ENCODE assay signal across 9 mouse cellular contexts in genomic region chr12:76177864-76178518, GRCm38 (mm10). TPM values are rescaled to one million over a fixed set of nuclear protein-coding genes. Genes with fewer than 3 reads are reported as not detected.
DNase-seq lines count a peak whose midpoint lies in the region; ATAC-seq and TF ChIP-seq lines count a peak whose summit lies in the region.
"Had no signal": no experiment of that assay in that cellular context is flagged by ENCODE, and none has a peak within 500 bp of the region (broad histone marks: within the 10 kb centered on the region; RNA-seq: fewer than 3 reads in every experiment).

No protein-coding gene starts in this region.

- H3K36me3 ChIP-seq in heart, adult 2 months (ENCODE audit: control insufficient read depth, insufficient read depth, low read length): no peaks in the 10 kb centered on the region
- no peaks in the 10 kb centered on the region for H3K36me3 ChIP-seq in kidney, adult 2 months (ENCODE audit: control insufficient read depth, insufficient read depth, low read length)
- H3K36me3 ChIP-seq in liver, embryonic 12.5 days: no peaks in the 10 kb centered on the region
- no peaks in the 10 kb centered on the region for H3K36me3 ChIP-seq in myocyte (ENCODE audit: control insufficient read depth, insufficient read depth)
- H3K36me3 ChIP-seq in stomach, embryonic 15.5 days: no peaks in the 10 kb centered on the region

- peak overlapping the region; percentile 39 for H3K4me3 ChIP-seq in heart, adult 2 months
- H3K4me3 ChIP-seq in kidney, adult 2 months (ENCODE audit: insufficient read depth, low read depth, low read length): no peak overlapping the region
- H3K4me3 ChIP-seq in liver, embryonic 12.5 days: peak overlapping the region; percentile 43; the same call in 1 of the 2 replicates
- peak overlapping the region; percentile 7 for H3K4me3 ChIP-seq in myocyte
- H3K4me3 ChIP-seq in stomach, embryonic 15.5 days (replicated peaks): peak overlapping the region; percentile 44
- H3K4me3 ChIP-seq: erythroblast, embryonic 14.5 days had no signal

- peak overlapping the region; percentile 67 for H3K4me2 ChIP-seq in liver, embryonic 12.5 days
- H3K4me2 ChIP-seq in myocyte (ENCODE audit: low read depth): peak overlapping the region; percentile 97
- H3K4me2 ChIP-seq in stomach, embryonic 15.5 days: peak overlapping the region; percentile 96

- H3K79me2 ChIP-seq in heart, adult 2 months (replicated peaks; ENCODE audit: control insufficient read depth, insufficient read depth, low read length): no peaks in the 10 kb centered on the region
- no peaks in the 10 kb centered on the region for H3K79me2 ChIP-seq in myocyte (ENCODE audit: control insufficient read depth, insufficient read depth)

- DNase-seq in 3T3-L1 (ENCODE audit: low read depth, low spot score) (peak; percentile 87), ZHBTc4 (ENCODE audit: low read depth, low spot score) (peak; percentile 91)
- peak; percentile 87 for DNase-seq in embryo, embryonic 10 days (ENCODE audit: low spot score)
- DNase-seq in heart, adult 2 months: peak; percentile 52 to 74
- peak; percentile 70 for DNase-seq in kidney, adult 2 months

- H3K4me1 ChIP-seq in heart, adult 2 months (ENCODE audit: control insufficient read depth, insufficient read depth, low read length): no peaks in the 10 kb centered on the region
- no peaks in the 10 kb centered on the region for H3K4me1 ChIP-seq in kidney, adult 2 months (ENCODE audit: control insufficient read depth, insufficient read depth, low read length)
- H3K4me1 ChIP-seq in liver, embryonic 12.5 days: peaks cover 8% of the 10 kb centered on the region
- peaks cover 8% of the 10 kb centered on the region; the same call in 1 of the 2 replicates for H3K4me1 ChIP-seq in stomach, embryonic 15.5 days

- H3K27me3 ChIP-seq in heart, adult 2 months (ENCODE audit: control insufficient read depth, insufficient read depth, low read length): no peaks in the 10 kb centered on the region
- peaks cover 2% of the 10 kb centered on the region; the same call in 1 of the 2 replicates for H3K27me3 ChIP-seq in kidney, adult 2 months (replicated peaks; ENCODE audit: control insufficient read depth, insufficient read depth, low read length)
- H3K27me3 ChIP-seq in liver, embryonic 12.5 days (replicated peaks): peaks cover 48% of the 10 kb centered on the region
- H3K27me3 ChIP-seq in myocyte (ENCODE audit: control insufficient read depth, insufficient read depth, insufficient read length): no peaks in the 10 kb centered on the region
- H3K27me3 ChIP-seq in stomach, embryonic 15.5 days (replicated peaks): no peaks in the 10 kb centered on the region; the same call in 1 of the 2 replicates

- TF ChIP-seq EP300 in heart, adult 2 months (IDR thresholded peaks at IDR 0.05; ENCODE audit: insufficient read depth, low read depth, low read length): no peak

- H3ac ChIP-seq in myocyte (ENCODE audit: control insufficient read depth, insufficient read length): no peak overlapping the region

- TF ChIP-seq POLR2A in heart, adult 2 months (IDR thresholded peaks at IDR 0.05; ENCODE audit: insufficient read depth, low read depth, low read length): no peak
- no peak for TF ChIP-seq POLR2A in kidney, adult 2 months (IDR thresholded peaks at IDR 0.05; ENCODE audit: low read depth, low read length)
- TF ChIP-seq POLR2A in myocyte (IDR thresholded peaks at IDR 0.05; ENCODE audit: insufficient read length, low read depth): no peak

- H3K9ac ChIP-seq in heart, adult 2 months (ENCODE audit: low read depth, low read length): no peak overlapping the region
- H3K9ac ChIP-seq in liver, embryonic 12.5 days: no peak overlapping the region
- H3K9ac ChIP-seq in stomach, embryonic 15.5 days: no peak overlapping the region

- peak; percentile 89 for TF ChIP-seq CTCF in heart, adult 2 months (IDR thresholded peaks at IDR 0.05)
- TF ChIP-seq CTCF in kidney, adult 2 months (conservative IDR thresholded peaks at IDR 0.05; ENCODE audit: insufficient read depth, insufficient read length, low read depth, low read length): peak; percentile 74

- WGBS in heart, adult 2 months: 34% methylated on average over 16 of the region's 16 CpGs
- 44% methylated on average over 16 of the region's 16 CpGs for WGBS in kidney, adult 2 months
- WGBS in liver, embryonic 12.5 days (ENCODE audit: insufficient replicate concordance): 34% methylated on average over 16 of the region's 16 CpGs
- WGBS in stomach, embryonic 15.5 days: 31% methylated on average over 15 of the region's 16 CpGs

- H3K9me3 ChIP-seq in liver, embryonic 12.5 days (replicated peaks): no peaks in the 10 kb centered on the region
- no peaks in the 10 kb centered on the region for H3K9me3 ChIP-seq in stomach, embryonic 15.5 days

- ATAC-seq in liver, embryonic 12.5 days: no peak
- ATAC-seq in stomach, embryonic 15.5 days (ENCODE audit: insufficient read depth, low FRiP score, low read depth): no peak

- intact Hi-C loops in heart, adult 2 months (cut with DNase I): loop anchor here (1.0 to 5.0 kb wide), 2 partner anchors 162 to 391 kb away; no protein-coding TSS in a partner anchor

- no peak overlapping the region for H3K27ac ChIP-seq in heart, adult 2 months
- no peak overlapping the region for H3K27ac ChIP-seq in kidney, adult 2 months (ENCODE audit: insufficient read depth, low read depth, low read length)
- H3K27ac ChIP-seq in liver, embryonic 12.5 days: no peak overlapping the region
- no peak overlapping the region for H3K27ac ChIP-seq in stomach, embryonic 15.5 days

TF ChIP-seq in myocyte, 11 proteins besides CTCF, POLR2A, EP300 and RAD21:
- TF ChIP-seq USF1 (IDR thresholded peaks at IDR 0.05; ENCODE audit: low read depth): no peak
- no peak for TF ChIP-seq MYOG (IDR thresholded peaks at IDR 0.05; ENCODE audit: control insufficient read depth in 1 of 3, insufficient read depth in 1 of 3, insufficient read length in 2 of 3, low read depth in 2 of 3)
- TF ChIP-seq TCF3 (IDR thresholded peaks at IDR 0.05; ENCODE audit: insufficient read length, low read depth): no peak
- no peak for TF ChIP-seq MAX (IDR thresholded peaks at IDR 0.05; ENCODE audit: low read depth)
- no peak for TF ChIP-seq CEBPB (IDR thresholded peaks at IDR 0.05; ENCODE audit: insufficient read depth, poor library complexity, severe bottlenecking)
- no peak for TF ChIP-seq REST (IDR thresholded peaks at IDR 0.05; ENCODE audit: insufficient read depth, insufficient read length)
- no peak for TF ChIP-seq SRF (IDR thresholded peaks at IDR 0.05; ENCODE audit: control insufficient read depth, insufficient read length, low read depth)
- no peak for TF ChIP-seq MYOD1 (IDR thresholded peaks at IDR 0.05; ENCODE audit: control insufficient read depth in 1 of 3, insufficient read length in 2 of 3, low read depth in 2 of 3)
- TF ChIP-seq E2F4 (IDR thresholded peaks at IDR 0.05; ENCODE audit: insufficient read depth): no peak
- TF ChIP-seq POLR2AphosphoS2 (IDR thresholded peaks at IDR 0.05; ENCODE audit: insufficient read length, low read depth): no peak
- no peak for TF ChIP-seq TCF12 (IDR thresholded peaks at IDR 0.05; ENCODE audit: insufficient read depth, poor library complexity, severe bottlenecking)

RNA-seq across cellular contexts. Expression of gene Esr2, which starts 0.9 kb away (rescaled TPM):
- not detected for total RNA-seq in heart, adult 2 months (2021)
- 0.06 and 0.18 TPM in 2 replicates for polyA plus RNA-seq in heart, adult 2 months (2012; rRNA removed)
- polyA plus RNA-seq in kidney, adult 2 months (2012; rRNA removed): 0.17 and 0.31 TPM in 2 replicates
- 0.11 and 0.14 TPM in 2 replicates for polyA plus RNA-seq in liver, embryonic 12.5 days (2016; fragmentation: Nextera tagmentation; extraction: Ambion mirVana)
- polyA plus RNA-seq in myocyte (2012; fragmentation: generic; extraction: Trizol): 0.02 TPM
- 0.06 and 0.13 TPM in 2 replicates for polyA plus RNA-seq in stomach, embryonic 15.5 days (2015; fragmentation: Nextera tagmentation; extraction: Ambion mirVana)
- polyA plus RNA-seq: erythroblast, embryonic 14.5 days had no signal
